Mouse (Mus musculus) midbrain, embryonic 16.5 days (tissue): ENCODE data around the gene Plxna1. TPM values are rescaled to one million over a fixed set of nuclear protein-coding genes. Genes with fewer than 3 reads are reported as not detected.

Experiments used
- ATAC-seq: fragments of 200-750 bp; cut with Nextera tagmentation; 2 replicates; pipeline ENCODE4 v1.8.0; 2017; ENCODE audit warnings: moderate TSS enrichment
- H3K27ac ChIP-seq: fragments of 300-500 bp; sonication (generic); 2 replicates; pipeline ENCODE4 v1.5.1; 2014; ENCODE audit warnings: mild to moderate bottlenecking, low read length, mixed read lengths
- H3K27me3 ChIP-seq: fragments of 300-500 bp; sonication (generic); 2 replicates; pipeline ENCODE4 v1.6.1; 2014; ENCODE audit warnings: low read depth, low read length, mixed read lengths; ENCODE audit not compliant: control insufficient read depth, insufficient read depth
- H3K36me3 ChIP-seq: fragments of 300-500 bp; sonication (generic); 2 replicates; pipeline ENCODE4 v1.6.1; 2014; ENCODE audit warnings: mild to moderate bottlenecking, low read length, moderate library complexity, mixed read lengths; ENCODE audit not compliant: control insufficient read depth, insufficient read depth
- H3K4me1 ChIP-seq: fragments of 300-500 bp; sonication (generic); 2 replicates; pipeline ENCODE4 v1.6.1; 2014; ENCODE audit warnings: mild to moderate bottlenecking, low read length, mixed read lengths; ENCODE audit not compliant: control insufficient read depth, insufficient read depth
- H3K4me2 ChIP-seq: fragments of 300-500 bp; sonication (generic); 2 replicates; pipeline ENCODE4 v1.6.1; 2014; ENCODE audit warnings: mild to moderate bottlenecking, low read length, mixed read lengths
- H3K4me3 ChIP-seq: fragments of 300-500 bp; sonication (generic); 2 replicates; pipeline ENCODE4 v1.5.1; 2014; ENCODE audit warnings: low read depth, mild to moderate bottlenecking, low read length, moderate library complexity, mixed read lengths
- H3K9ac ChIP-seq: fragments of 300-500 bp; sonication (generic); 2 replicates; pipeline ENCODE4 v1.6.1; 2014; ENCODE audit warnings: low read depth, low read length, mixed read lengths
- H3K9me3 ChIP-seq: fragments of 300-500 bp; sonication (generic); replicated peaks from 2 replicates; pipeline ENCODE4 v1.6.1; 2014; ENCODE audit warnings: mild to moderate bottlenecking, low read length, mixed read lengths; ENCODE audit not compliant: control insufficient read depth, poor library complexity, severe bottlenecking
- WGBS: fragments of 180-500 bp; shearing (Covaris S2); extraction: QIAGEN DNeasy Blood & Tissue Kit; methylation state at CpG from one replicate; pipeline ENCODE4 v1.1.7; 2014; 5-methylcytosine and 5-hydroxymethylcytosine counted together
- polyA plus RNA-seq: library from polyadenylated mRNA; unstranded; fragments of >200 nt; fragmentation: Nextera tagmentation; extraction: Ambion mirVana; gene quantifications from 2 replicates; pipeline ENCODE4 v1.2.1, GENCODE M21; 2015

Gene Plxna1
- 64.0 and 78.9 TPM in 2 replicates for polyA plus RNA-seq

- under 1% methylated on average over 87 of the region's 110 CpGs for WGBS
- peaks cover 2% of the 10 kb centered on the region; the same call in 1 of the 2 replicates for H3K9me3 ChIP-seq
- ATAC-seq = peak; percentile 79
- peak within 1 kb of the TSS; percentile 97 for H3K4me2 ChIP-seq
- H3K27ac ChIP-seq = peak within 1 kb of the TSS; percentile 92
- peaks cover 40% of the 10 kb centered on the region for H3K4me1 ChIP-seq
- no peaks in the 10 kb centered on the region for H3K36me3 ChIP-seq
- H3K9ac ChIP-seq = peak within 1 kb of the TSS; percentile 96
- H3K4me3 ChIP-seq = peak within 1 kb of the TSS; percentile 98
- H3K27me3 ChIP-seq = no peaks in the 10 kb centered on the region
Measured at GRCm38 (mm10) chr6:89362281-89363106, at the start of gene Plxna1. Plxna1 (minus strand) TSS chr6:89362620.

GRCm38 (mm10) chr6:89409041-89409440 is 46.6 kb upstream of the Plxna1 start:
- H3K27ac ChIP-seq = no peak overlapping the region
- H3K4me2 ChIP-seq = no peak overlapping the region
- no peaks in the 10 kb centered on the region for H3K4me1 ChIP-seq
- H3K4me3 ChIP-seq = no peak overlapping the region
- H3K36me3 ChIP-seq = no peaks in the 10 kb centered on the region
- WGBS = 90% methylated on average over 1 of the region's 1 CpGs
- no peaks in the 10 kb centered on the region for H3K9me3 ChIP-seq
- H3K9ac ChIP-seq = no peak overlapping the region
- ATAC-seq = no peak
- no peaks in the 10 kb centered on the region for H3K27me3 ChIP-seq

GRCm38 (mm10) chr6:89408259-89408658 is 45.8 kb upstream of the Plxna1 start:
- no peak for ATAC-seq
- Histone ChIP-seq H3K27ac (no peak overlapping the region), H3K4me2 (no peak overlapping the region), H3K4me1 (no peaks in the 10 kb centered on the region), H3K9ac (no peak overlapping the region), H3K36me3 (no peaks in the 10 kb centered on the region), H3K4me3 (no peak overlapping the region), H3K9me3 (no peaks in the 10 kb centered on the region), H3K27me3 (no peaks in the 10 kb centered on the region)
- 81% methylated on average over 5 of the region's 5 CpGs for WGBS

GRCm38 (mm10) chr6:89407247-89407889 is 44.9 kb upstream of the Plxna1 start:
- no peak overlapping the region for H3K4me3 ChIP-seq
- H3K27me3 ChIP-seq = no peaks in the 10 kb centered on the region
- H3K27ac ChIP-seq = no peak overlapping the region
- peak; percentile 42; the same call in 1 of the 2 replicates for ATAC-seq
- H3K9ac ChIP-seq = no peak overlapping the region
- WGBS = 38% methylated on average over 3 of the region's 3 CpGs
- H3K36me3 ChIP-seq = no peaks in the 10 kb centered on the region
- no peak overlapping the region for H3K4me2 ChIP-seq
- no peaks in the 10 kb centered on the region for H3K4me1 ChIP-seq
- no peaks in the 10 kb centered on the region for H3K9me3 ChIP-seq

- H3K9ac ChIP-seq = no peak overlapping the region
- H3K27ac ChIP-seq = no peak overlapping the region
- no peaks in the 10 kb centered on the region for H3K27me3 ChIP-seq
- no peak for ATAC-seq
- no peaks in the 10 kb centered on the region for H3K36me3 ChIP-seq
- no peaks in the 10 kb centered on the region for H3K4me1 ChIP-seq
- no peak overlapping the region for H3K4me2 ChIP-seq
- no peaks in the 10 kb centered on the region for H3K9me3 ChIP-seq
- WGBS = 78% methylated on average over 2 of the region's 2 CpGs
- H3K4me3 ChIP-seq = no peak overlapping the region
Measured at GRCm38 (mm10) chr6:89404964-89405363, 42.5 kb upstream of the Plxna1 start.

- Histone ChIP-seq H3K9ac (no peak overlapping the region), H3K27ac (no peak overlapping the region), H3K9me3 (no peaks in the 10 kb centered on the region), H3K27me3 (no peaks in the 10 kb centered on the region), H3K4me3 (no peak overlapping the region), H3K36me3 (no peaks in the 10 kb centered on the region), H3K4me1 (no peaks in the 10 kb centered on the region), H3K4me2 (no peak overlapping the region)
- WGBS = 84% methylated on average over 2 of the region's 2 CpGs
- ATAC-seq = no peak
Measured at GRCm38 (mm10) chr6:89403257-89404225, 41.1 kb upstream of the Plxna1 start.

- no peaks in the 10 kb centered on the region for H3K36me3 ChIP-seq
- H3K9ac ChIP-seq = no peak overlapping the region
- no peak for ATAC-seq
- H3K4me2 ChIP-seq = no peak overlapping the region
- H3K4me3 ChIP-seq = no peak overlapping the region
- H3K27ac ChIP-seq = no peak overlapping the region
- no peaks in the 10 kb centered on the region for H3K9me3 ChIP-seq
- WGBS = 81% methylated on average over 2 of the region's 2 CpGs
- no peaks in the 10 kb centered on the region for H3K4me1 ChIP-seq
- no peaks in the 10 kb centered on the region for H3K27me3 ChIP-seq
Measured at GRCm38 (mm10) chr6:89402406-89402805, 40.0 kb upstream of the Plxna1 start.

GRCm38 (mm10) chr6:89399564-89399963 is 37.1 kb upstream of the Plxna1 start:
- ATAC-seq = no peak

More at GRCm38 (mm10) chr6:89399564-89399963, 37.1 kb upstream of the Plxna1 start:
- Histone ChIP-seq H3K27me3 (no peaks in the 10 kb centered on the region), H3K27ac (no peak overlapping the region), H3K4me3 (no peak overlapping the region), H3K9ac (no peak overlapping the region), H3K9me3 (no peaks in the 10 kb centered on the region), H3K4me2 (no peak overlapping the region), H3K36me3 (no peaks in the 10 kb centered on the region), H3K4me1 (no peaks in the 10 kb centered on the region)
- WGBS = 86% methylated on average over 1 of the region's 1 CpGs
